8 mouse cellular contexts compared by ENCODE assay signal in the genomic region with DNA sequence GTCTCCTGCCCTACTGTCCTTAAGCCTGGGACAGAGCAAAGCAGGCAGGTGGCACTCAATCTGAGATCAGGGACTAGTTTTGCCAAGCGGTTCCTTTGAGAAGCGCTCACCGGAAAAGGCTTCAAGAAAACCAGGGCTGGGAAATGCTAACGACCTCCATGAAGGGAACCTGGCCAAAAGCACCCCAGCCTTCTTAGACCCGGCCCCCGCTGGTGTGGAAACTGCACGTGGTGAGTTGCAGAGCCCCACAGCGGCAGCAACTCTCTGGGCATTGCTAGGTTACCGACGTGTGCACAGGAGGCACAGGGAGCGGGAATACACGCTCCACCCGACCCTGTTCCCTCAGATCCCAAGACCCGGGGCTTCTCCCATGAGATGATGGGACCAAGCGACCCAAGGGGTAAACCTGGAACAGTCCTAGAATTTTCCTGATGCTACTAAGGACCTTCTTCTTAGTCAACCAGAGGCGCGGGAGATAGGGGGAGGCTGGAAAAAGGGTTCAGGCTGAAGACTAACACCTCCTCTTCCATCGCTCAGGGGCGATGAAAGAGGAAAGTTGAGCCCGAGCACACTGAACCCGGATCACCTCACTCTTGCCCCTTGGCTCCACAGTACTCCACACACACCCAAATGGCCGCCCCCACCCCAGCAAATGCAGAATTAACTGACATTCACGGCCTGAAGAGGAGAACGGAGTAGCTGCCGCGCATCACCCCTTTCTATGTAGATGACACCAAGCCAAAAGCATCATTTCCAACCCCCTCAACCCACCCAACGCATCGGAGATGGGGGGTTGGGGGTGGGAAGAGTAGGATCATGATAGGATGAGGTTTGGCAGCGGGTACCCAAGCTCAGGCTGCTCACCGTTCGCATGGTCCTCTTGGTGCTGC.
DNase-seq lines count a peak whose midpoint lies in the region; ATAC-seq and TF ChIP-seq lines count a peak whose summit lies in the region.

No protein-coding gene starts in this region.

- no peak for TF ChIP-seq POLR2A in liver, adult 2 months (IDR thresholded peaks at IDR 0.05; ENCODE audit: extremely low read depth, insufficient read depth, low read length)

- no peak overlapping the region for H3K27ac ChIP-seq in liver, adult 2 months (replicated peaks; ENCODE audit: insufficient read depth, low read depth, low read length)
- no peak overlapping the region for H3K27ac ChIP-seq in liver, embryonic 16.5 days (ENCODE audit: low read length)

- H3K4me3 ChIP-seq in liver, adult 2 months (ENCODE audit: insufficient read depth, low read depth, low read length): no peak overlapping the region
- H3K4me3 ChIP-seq in liver, embryonic 16.5 days (ENCODE audit: low read depth, low read length): peak overlapping the region; percentile 55

- 9% methylated on average over 31 of the region's 31 CpGs for WGBS in liver, adult 2 months
- 5% methylated on average over 31 of the region's 31 CpGs for WGBS in liver, embryonic 16.5 days (ENCODE audit: insufficient replicate concordance)

- peak; percentile 24 for DNase-seq in liver, adult 2 months (ENCODE audit: extremely low read depth, low read depth, low spot score)
- DNase-seq in liver: no peak
- peak; percentile 48 to 58 for DNase-seq in cerebellum, adult 18-20 months
- peak; percentile 51 for DNase-seq in kidney, postnatal 10 days
- peak; percentile 48 for DNase-seq in right cerebral cortex, postnatal 4 days

- peaks cover 2% of the 10 kb centered on the region; the same call in 1 of the 2 replicates for H3K27me3 ChIP-seq in liver, adult 2 months (ENCODE audit: control insufficient read depth, insufficient read depth, low read length)
- peaks cover 50% of the 10 kb centered on the region for H3K27me3 ChIP-seq in liver, embryonic 16.5 days (ENCODE audit: control insufficient read depth, insufficient read depth, low read depth, low read length)

- H3K9ac ChIP-seq in liver, adult 2 months (ENCODE audit: low read depth, low read length): no peak overlapping the region
- H3K9ac ChIP-seq in liver, embryonic 16.5 days (ENCODE audit: low read depth, low read length): no peak overlapping the region

- H3K79me2 ChIP-seq in liver, adult 2 months (ENCODE audit: control insufficient read depth, insufficient read depth, low read length): no peaks in the 10 kb centered on the region

- H3K36me3 ChIP-seq in liver, adult 2 months (ENCODE audit: control insufficient read depth, insufficient read depth, low read length): no peaks in the 10 kb centered on the region
- no peaks in the 10 kb centered on the region for H3K36me3 ChIP-seq in liver, embryonic 16.5 days (ENCODE audit: control insufficient read depth, insufficient read depth)

- H3K4me1 ChIP-seq in liver, adult 2 months (ENCODE audit: control insufficient read depth, insufficient read depth, low read length): 0 out of 2 replicates have a peak, but pooled peaks cover 2% of the 10 kb centered on the region
- H3K4me1 ChIP-seq in liver, embryonic 16.5 days (ENCODE audit: control insufficient read depth, low read depth, low read length): no peaks in the 10 kb centered on the region

- H3K4me2 ChIP-seq in liver, embryonic 16.5 days (ENCODE audit: low read depth, low read length): peak overlapping the region; percentile 41

- no peak for TF ChIP-seq CTCF in liver, adult 2 months (IDR thresholded peaks at IDR 0.05; ENCODE audit: low read depth, low read length)

- H3K9me3 ChIP-seq in liver, embryonic 16.5 days (replicated peaks; ENCODE audit: control insufficient read depth, low read length): no peaks in the 10 kb centered on the region

- peak; percentile 38; the same call in 1 of the 2 replicates for ATAC-seq in frontal cortex, adult (ENCODE audit: low TSS enrichment)
- no peak for ATAC-seq in liver, embryonic 16.5 days (ENCODE audit: low read depth)
- no peak for ATAC-seq in monocyte, adult 5-6 weeks (replicated peaks; ENCODE audit: insufficient number of reproducible peaks, low FRiP score, low TSS enrichment, poor library complexity, severe bottlenecking)
